Mouse (Mus musculus) spleen, adult 2 months (tissue): ENCODE data around the gene Serpina3i.

ENCODE experiments used
- CTCF ChIP-seq: fragments of 200-500 bp; IDR thresholded peaks from 2 replicates; pipeline ENCODE4 v1.5.1; 2011; ENCODE audit warnings: mild to moderate bottlenecking, inconsistent platforms; ENCODE audit not compliant: insufficient read depth, insufficient read length, insufficient replicate concordance; ENCODE audit errors: extremely low read depth
- POLR2A ChIP-seq: fragments of 200-500 bp; IDR thresholded peaks from 2 replicates; pipeline ENCODE4 v1.6.1; 2011; ENCODE audit warnings: low read depth, low read length, inconsistent platforms

DNA sequence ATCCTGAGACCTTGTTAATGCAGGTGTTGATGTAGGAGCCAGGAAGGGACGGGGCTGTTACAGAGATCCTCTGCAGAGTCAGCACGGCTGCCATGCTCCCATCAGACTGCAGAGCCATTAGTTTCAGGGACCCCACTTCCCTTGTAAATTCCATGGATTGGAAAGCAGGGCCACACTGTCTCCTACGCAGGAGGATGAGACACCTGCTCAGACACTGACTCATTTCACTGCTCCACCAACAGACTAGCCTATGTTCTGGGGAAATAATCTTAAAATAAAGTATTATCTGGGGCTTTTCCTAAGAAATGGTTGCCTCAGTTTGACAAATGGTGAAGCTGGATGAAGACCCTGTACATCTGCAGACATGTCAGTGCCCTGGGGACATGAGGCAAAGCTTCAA, 14.7 kb upstream of the Serpina3i start:
- TF ChIP-seq CTCF = no peak
- TF ChIP-seq POLR2A = no peak
